Mouse (Mus musculus): ENCODE measurements around the gene Cyp4f14.

DNA sequence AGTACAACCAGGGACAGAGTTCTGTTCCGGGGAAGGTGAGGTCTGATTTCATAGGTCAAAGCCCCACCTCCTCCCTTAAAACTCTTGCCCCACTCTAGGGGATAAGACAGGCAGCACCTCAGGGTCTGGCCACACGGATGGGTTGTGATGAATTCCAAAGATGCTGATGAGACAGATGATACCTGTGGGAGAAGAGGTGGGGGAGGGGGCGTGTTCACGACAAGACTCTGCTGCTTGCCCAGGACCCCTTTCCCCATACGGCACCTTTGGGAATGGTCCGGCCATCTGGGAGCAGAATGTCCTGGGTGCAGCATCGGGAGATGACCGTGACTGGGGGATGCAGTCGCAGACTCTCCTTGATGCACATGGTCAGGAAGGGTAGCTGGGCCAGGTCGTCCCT, 11.0 kb downstream of the Cyp4f14 start:
- TF ChIP-seq CTCF (conservative IDR thresholded peaks at IDR 0.05; ENCODE audit: low read length) (no peak), POU5F1 (IDR thresholded peaks at IDR 0.05; ENCODE audit: borderline replicate concordance, low read length) (no peak), NANOG (IDR thresholded peaks at IDR 0.05; ENCODE audit: borderline replicate concordance, low read length) (no peak)

Data from E14TG2a.4 (cell line).